Mouse (Mus musculus): ENCODE data around the gene Ngb. TPM values are rescaled to one million over a fixed set of nuclear protein-coding genes. Genes with fewer than 3 reads are reported as not detected.

Ngb gene
- polyA plus RNA-seq, 1 experiment from 2014 or later = 0.28 TPM

DNA sequence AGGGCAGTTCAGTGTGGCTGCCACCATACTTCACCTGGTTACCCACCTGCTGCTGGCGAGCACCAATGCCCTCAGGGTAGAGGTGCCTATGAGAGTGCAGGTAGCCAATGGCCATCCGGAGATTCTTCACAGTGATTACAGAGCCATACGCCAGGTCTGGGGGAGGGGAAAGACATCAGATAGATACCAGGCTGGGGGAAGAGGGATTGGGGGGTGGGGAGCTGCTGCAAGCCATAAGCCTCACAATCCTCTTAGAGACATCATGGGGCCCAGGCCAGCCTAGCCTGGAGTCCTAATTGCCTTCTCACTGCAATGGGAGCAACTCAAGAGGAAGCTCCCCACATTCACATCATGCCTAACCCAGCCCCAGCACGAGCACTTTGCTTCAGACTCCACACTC lies 24.9 kb upstream of the Ngb start:
- Histone ChIP-seq H3K4me1 (ENCODE audit: control insufficient read depth in 2 of 2, insufficient read depth in 2 of 2, low read length in 2 of 2) (peaks cover 0 to 8% of the 10 kb centered on the region in 2 experiments; a peak in 1 of 4 replicates), H3K9ac (ENCODE audit: low read length) (no peak overlapping the region), H3K36me3 (ENCODE audit: control insufficient read depth, insufficient read depth, low read length) (peaks cover 70% of the 10 kb centered on the region), H3K4me2 (ENCODE audit: low read length) (no peak overlapping the region), H3K4me3 (ENCODE audit: control insufficient read depth in 1 of 2, insufficient read depth in 1 of 2, low read depth in 1 of 2, low read length in 2 of 2) (no peak overlapping the region), H3K9me3 (ENCODE audit: control insufficient read depth, low read length) (no peaks in the 10 kb centered on the region), H3K27me3 (ENCODE audit: control insufficient read depth, insufficient read depth, low read length) (no peaks in the 10 kb centered on the region), H3K27ac (replicated peaks in 1 of 2; ENCODE audit: control insufficient read depth in 1 of 2, insufficient read depth in 1 of 2, low read depth in 2 of 2, low read length in 2 of 2) (no peak overlapping the region)
- WGBS = 70% methylated on average over 4 of the region's 4 CpGs
- no peak for ATAC-seq (ENCODE audit: insufficient number of reproducible peaks, insufficient read depth, low FRiP score, low read depth)

DNA sequence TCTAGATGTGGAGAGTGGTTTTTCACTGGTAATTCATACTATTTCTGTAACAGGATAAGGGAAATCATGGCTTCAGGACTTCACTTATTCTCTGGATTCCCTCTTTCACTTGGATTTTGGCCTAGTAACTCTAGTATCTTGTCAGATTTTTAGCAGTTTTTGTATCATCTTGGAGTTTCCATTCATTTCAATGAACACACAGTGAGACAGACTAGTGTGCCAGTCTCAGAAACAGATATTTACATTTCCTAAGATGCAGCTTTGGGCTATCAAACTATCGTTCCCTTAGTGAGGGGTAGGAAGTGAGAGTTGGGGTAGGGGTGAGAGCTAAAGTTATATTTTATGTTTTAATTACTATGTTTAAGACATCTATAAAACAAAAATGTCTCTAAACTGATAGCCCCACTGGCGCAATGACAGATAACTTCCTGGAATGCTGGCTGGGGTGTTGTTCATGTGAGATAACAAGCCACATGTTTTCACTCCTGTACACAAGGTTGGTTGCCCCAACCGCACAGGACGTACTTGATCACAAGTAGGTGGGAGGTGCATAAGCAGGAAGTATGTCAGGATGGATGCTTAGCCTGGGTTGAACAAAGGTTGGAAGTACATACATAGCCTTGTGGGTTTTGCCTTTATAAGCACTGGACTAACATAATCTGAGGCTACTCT lies 19.7 kb upstream of the Ngb start:
- WGBS = 72% methylated on average over 4 of the region's 4 CpGs
- Histone ChIP-seq H3K4me2 (ENCODE audit: low read length) (no peak overlapping the region), H3K27me3 (ENCODE audit: control insufficient read depth, insufficient read depth, low read length) (no peaks in the 10 kb centered on the region), H3K9me3 (ENCODE audit: control insufficient read depth, low read length) (no peaks in the 10 kb centered on the region), H3K36me3 (ENCODE audit: control insufficient read depth, insufficient read depth, low read length) (peaks cover 76% of the 10 kb centered on the region), H3K4me3 (ENCODE audit: control insufficient read depth in 1 of 2, insufficient read depth in 1 of 2, low read depth in 1 of 2, low read length in 2 of 2) (no peak overlapping the region), H3K9ac (ENCODE audit: low read length) (no peak overlapping the region), H3K4me1 (ENCODE audit: control insufficient read depth in 2 of 2, insufficient read depth in 2 of 2, low read length in 2 of 2) (no peaks in the 10 kb centered on the region), H3K27ac (replicated peaks in 1 of 2; ENCODE audit: control insufficient read depth in 1 of 2, insufficient read depth in 1 of 2, low read depth in 2 of 2, low read length in 2 of 2) (no peak overlapping the region)
- no peak for ATAC-seq (ENCODE audit: insufficient number of reproducible peaks, insufficient read depth, low FRiP score, low read depth)

DNA sequence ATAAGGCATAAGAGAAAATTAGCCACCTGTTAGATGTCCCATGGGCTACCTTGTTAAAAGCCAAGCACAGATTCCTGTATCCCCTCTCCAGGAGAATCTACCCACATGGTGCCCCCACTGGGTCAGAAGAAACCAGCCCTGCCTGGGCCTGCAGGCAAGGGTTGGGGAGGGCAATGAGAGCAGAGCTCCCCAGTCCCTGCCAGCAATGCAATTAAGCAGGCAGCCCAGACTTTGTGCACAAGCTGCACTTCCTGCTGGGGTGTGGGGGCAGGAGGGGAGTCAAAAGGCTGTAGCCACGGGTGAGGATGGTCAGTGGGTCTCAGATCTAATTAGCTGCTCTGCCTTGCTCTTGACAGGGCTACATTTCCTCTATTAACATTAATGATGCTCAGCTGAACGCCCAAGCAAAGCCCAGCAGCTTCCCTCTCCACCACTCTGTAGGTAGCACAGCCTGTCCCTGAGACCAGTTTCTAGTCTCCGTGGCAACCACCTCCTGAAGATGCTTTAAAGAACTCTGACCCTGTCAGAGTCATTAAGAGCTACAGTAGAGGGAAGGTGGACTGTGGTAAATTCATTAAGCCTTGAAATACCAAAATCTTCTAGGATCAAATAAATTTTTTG lies 5.1 kb upstream of the Ngb start:
- 0 out of 4 replicates have a peak, but pooled peaks cover 0 to 1% of the 10 kb centered on the region in 2 experiments for H3K4me1 ChIP-seq (ENCODE audit: control insufficient read depth in 2 of 2, insufficient read depth in 2 of 2, low read length in 2 of 2)
- no peak overlapping the region for H3K27ac ChIP-seq (replicated peaks in 1 of 2; ENCODE audit: control insufficient read depth in 1 of 2, insufficient read depth in 1 of 2, low read depth in 2 of 2, low read length in 2 of 2)
- H3K27me3 ChIP-seq (ENCODE audit: control insufficient read depth, insufficient read depth, low read length) = peaks cover 7% of the 10 kb centered on the region
- peaks cover 39% of the 10 kb centered on the region for H3K36me3 ChIP-seq (ENCODE audit: control insufficient read depth, insufficient read depth, low read length)
- H3K4me3 ChIP-seq (ENCODE audit: control insufficient read depth in 1 of 2, insufficient read depth in 1 of 2, low read depth in 1 of 2, low read length in 2 of 2) = no peak overlapping the region
- no peak for ATAC-seq (ENCODE audit: insufficient number of reproducible peaks, insufficient read depth, low FRiP score, low read depth)
- WGBS = 59% methylated on average over 3 of the region's 3 CpGs
- H3K4me2 ChIP-seq (ENCODE audit: low read length) = no peak overlapping the region
- no peaks in the 10 kb centered on the region for H3K9me3 ChIP-seq (ENCODE audit: control insufficient read depth, low read length)
- no peak overlapping the region for H3K9ac ChIP-seq (ENCODE audit: low read length)

DNA sequence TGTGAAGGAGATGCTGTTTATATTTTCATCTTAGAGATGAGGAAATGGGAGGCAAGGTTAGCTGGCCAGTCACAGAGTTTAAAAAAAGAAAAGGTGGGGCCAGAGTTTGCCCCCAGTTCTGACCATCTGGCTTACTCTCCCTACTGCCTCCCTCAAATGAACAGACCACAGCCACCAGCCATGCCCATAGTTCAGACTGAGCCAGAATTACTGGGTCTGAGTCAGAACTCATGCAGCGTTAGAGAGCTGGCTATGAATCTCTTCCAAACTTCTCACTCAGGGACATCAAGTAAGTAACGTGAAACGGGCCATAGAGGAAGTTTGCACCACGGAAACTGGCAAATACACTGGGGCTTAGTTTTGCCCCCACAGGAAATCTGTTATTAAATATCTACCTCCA lies 2.5 kb upstream of the Ngb start:
- Histone ChIP-seq H3K4me2 (ENCODE audit: low read length) (no peak overlapping the region), H3K9ac (ENCODE audit: low read length) (no peak overlapping the region), H3K4me1 (ENCODE audit: control insufficient read depth in 2 of 2, insufficient read depth in 2 of 2, low read length in 2 of 2) (0 out of 4 replicates have a peak, but pooled peaks cover 0 to 5% of the 10 kb centered on the region in 2 experiments), H3K4me3 (ENCODE audit: control insufficient read depth in 1 of 2, insufficient read depth in 1 of 2, low read depth in 1 of 2, low read length in 2 of 2) (no peak overlapping the region), H3K9me3 (ENCODE audit: control insufficient read depth, low read length) (no peaks in the 10 kb centered on the region), H3K36me3 (ENCODE audit: control insufficient read depth, insufficient read depth, low read length) (peaks cover 19% of the 10 kb centered on the region), H3K27ac (replicated peaks in 1 of 2; ENCODE audit: control insufficient read depth in 1 of 2, insufficient read depth in 1 of 2, low read depth in 2 of 2, low read length in 2 of 2) (no peak overlapping the region), H3K27me3 (ENCODE audit: control insufficient read depth, insufficient read depth, low read length) (peaks cover 32% of the 10 kb centered on the region)
- 87% methylated on average over 4 of the region's 4 CpGs for WGBS
- no peak for ATAC-seq (ENCODE audit: insufficient number of reproducible peaks, insufficient read depth, low FRiP score, low read depth)

DNA sequence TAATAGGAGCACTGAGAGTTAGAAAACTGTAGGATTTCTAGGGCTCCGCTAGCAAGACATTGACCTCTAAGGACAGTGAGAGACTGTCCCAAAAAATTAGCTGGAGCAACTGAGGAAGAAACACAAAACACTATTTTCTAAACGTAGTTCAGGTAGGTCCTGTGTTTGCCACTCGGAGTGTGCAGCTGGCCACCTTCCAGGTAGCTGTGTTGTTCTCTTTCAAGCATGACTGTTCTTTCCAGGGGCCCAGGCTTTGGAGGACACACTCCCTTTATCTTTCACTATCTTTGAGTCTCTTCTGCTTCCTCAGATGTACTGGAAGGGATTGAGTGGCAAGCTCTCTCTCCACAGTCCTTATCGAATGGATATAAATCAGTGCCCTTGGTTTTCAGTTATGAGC lies 1.1 kb upstream of the Ngb start:
- ATAC-seq (ENCODE audit: insufficient number of reproducible peaks, insufficient read depth, low FRiP score, low read depth) = no peak
- Histone ChIP-seq H3K27ac (replicated peaks in 1 of 2; ENCODE audit: control insufficient read depth in 1 of 2, insufficient read depth in 1 of 2, low read depth in 2 of 2, low read length in 2 of 2) (no peak overlapping the region), H3K4me2 (ENCODE audit: low read length) (no peak overlapping the region), H3K4me1 (ENCODE audit: control insufficient read depth in 2 of 2, insufficient read depth in 2 of 2, low read length in 2 of 2) (0 out of 4 replicates have a peak, but pooled peaks cover 0 to 5% of the 10 kb centered on the region in 2 experiments), H3K36me3 (ENCODE audit: control insufficient read depth, insufficient read depth, low read length) (peaks cover 6% of the 10 kb centered on the region), H3K9ac (ENCODE audit: low read length) (no peak overlapping the region), H3K9me3 (ENCODE audit: control insufficient read depth, low read length) (no peaks in the 10 kb centered on the region), H3K4me3 (ENCODE audit: control insufficient read depth in 1 of 2, insufficient read depth in 1 of 2, low read depth in 1 of 2, low read length in 2 of 2) (no peak overlapping the region), H3K27me3 (ENCODE audit: control insufficient read depth, insufficient read depth, low read length) (peaks cover 34% of the 10 kb centered on the region)
- 83% methylated on average over 4 of the region's 4 CpGs for WGBS

DNA sequence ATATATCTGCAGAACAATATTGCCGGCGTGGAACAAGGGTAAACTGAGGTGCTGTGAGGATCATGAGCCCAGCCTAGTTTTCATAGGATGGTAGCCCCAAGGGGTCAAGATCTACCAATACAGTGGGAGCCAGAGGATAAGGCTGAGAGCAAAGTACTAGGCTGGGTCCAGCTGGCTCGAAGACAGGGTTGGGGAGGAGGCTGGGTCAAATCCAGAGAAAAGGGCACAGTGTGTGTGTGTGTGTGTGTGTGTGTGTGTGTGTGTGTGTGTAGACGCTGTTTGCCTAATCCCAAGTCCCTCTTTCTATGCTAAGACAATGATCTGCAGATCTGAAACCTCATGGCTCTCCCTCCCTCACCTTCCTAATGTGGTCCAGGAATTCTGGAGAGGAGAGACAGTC lies 2.0 kb downstream of the Ngb start:
- Histone ChIP-seq H3K4me1 (ENCODE audit: control insufficient read depth in 2 of 2, insufficient read depth in 2 of 2, low read length in 2 of 2) (0 out of 4 replicates have a peak, but pooled peaks cover 0 to 5% of the 10 kb centered on the region in 2 experiments), H3K27me3 (ENCODE audit: control insufficient read depth, insufficient read depth, low read length) (peaks cover 34% of the 10 kb centered on the region), H3K9ac (ENCODE audit: low read length) (no peak overlapping the region), H3K9me3 (ENCODE audit: control insufficient read depth, low read length) (no peaks in the 10 kb centered on the region), H3K4me2 (ENCODE audit: low read length) (no peak overlapping the region), H3K4me3 (ENCODE audit: control insufficient read depth in 1 of 2, insufficient read depth in 1 of 2, low read depth in 1 of 2, low read length in 2 of 2) (no peak overlapping the region), H3K27ac (replicated peaks in 1 of 2; ENCODE audit: control insufficient read depth in 1 of 2, insufficient read depth in 1 of 2, low read depth in 2 of 2, low read length in 2 of 2) (no peak overlapping the region), H3K36me3 (ENCODE audit: control insufficient read depth, insufficient read depth, low read length) (no peaks in the 10 kb centered on the region)
- ATAC-seq (ENCODE audit: insufficient number of reproducible peaks, insufficient read depth, low FRiP score, low read depth) = no peak
- 75% methylated on average over 4 of the region's 4 CpGs for WGBS

DNA sequence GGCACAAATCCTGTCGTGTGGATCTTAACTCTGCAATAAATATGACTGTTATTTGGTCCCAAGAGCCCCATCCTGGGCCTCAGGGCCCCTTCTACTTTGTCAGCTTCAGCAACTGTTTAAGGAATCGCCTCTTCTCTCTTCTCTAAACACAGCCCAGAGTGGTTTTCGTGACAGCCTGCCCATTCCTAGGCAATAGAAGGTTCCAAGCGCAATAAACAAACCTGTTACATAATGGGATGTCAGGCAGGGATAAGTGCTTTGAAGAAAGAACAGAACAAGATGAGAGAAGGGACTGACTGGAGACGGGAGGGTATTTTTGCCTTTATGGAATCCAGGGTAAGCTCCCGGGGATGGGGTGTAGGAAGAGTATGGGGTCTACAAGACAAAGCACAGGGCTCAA lies 8.7 kb downstream of the Ngb start:
- Histone ChIP-seq H3K27me3 (ENCODE audit: control insufficient read depth, insufficient read depth, low read length) (no peaks in the 10 kb centered on the region), H3K27ac (replicated peaks in 1 of 2; ENCODE audit: control insufficient read depth in 1 of 2, insufficient read depth in 1 of 2, low read depth in 2 of 2, low read length in 2 of 2) (no peak overlapping the region), H3K9ac (ENCODE audit: low read length) (no peak overlapping the region), H3K4me2 (ENCODE audit: low read length) (no peak overlapping the region), H3K4me3 (ENCODE audit: control insufficient read depth in 1 of 2, insufficient read depth in 1 of 2, low read depth in 1 of 2, low read length in 2 of 2) (no peak overlapping the region), H3K9me3 (ENCODE audit: control insufficient read depth, low read length) (no peaks in the 10 kb centered on the region), H3K4me1 (ENCODE audit: control insufficient read depth in 2 of 2, insufficient read depth in 2 of 2, low read length in 2 of 2) (peaks cover 11 to 12% of the 10 kb centered on the region in 2 experiments; a peak in 2 of 4 replicates), H3K36me3 (ENCODE audit: control insufficient read depth, insufficient read depth, low read length) (no peaks in the 10 kb centered on the region)
- 62% methylated on average over 6 of the region's 6 CpGs for WGBS
- ATAC-seq (ENCODE audit: insufficient number of reproducible peaks, insufficient read depth, low FRiP score, low read depth) = no peak
